Mouse (Mus musculus): ENCODE results near the gene Camkk2. TPM values are rescaled to one million over a fixed set of nuclear protein-coding genes. Genes with fewer than 3 reads are reported as not detected.

The Camkk2 gene
- polyA plus RNA-seq, 1 experiment from 2014 or later: 12.4 TPM

DNA sequence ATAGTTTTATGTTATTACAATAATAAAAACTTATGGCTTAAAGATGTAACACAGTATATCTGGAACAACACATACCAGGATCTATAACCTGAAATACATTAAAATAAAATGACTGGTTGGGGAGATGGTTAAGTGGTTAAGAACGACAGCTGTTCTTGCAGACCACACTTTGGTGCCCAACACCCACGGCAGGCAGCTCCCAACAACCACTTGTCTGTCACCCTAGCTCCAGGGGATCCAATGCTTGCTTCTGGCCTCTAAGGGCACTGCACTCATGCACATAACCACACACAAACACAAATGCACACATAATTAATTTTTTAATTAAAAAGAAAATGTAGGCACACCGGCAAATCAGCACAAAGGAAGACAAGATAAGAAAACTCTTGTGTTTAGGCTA, 33.5 kb upstream of the Camkk2 start:
- 66% methylated on average over 3 of the region's 3 CpGs for WGBS
- no peak overlapping the region for H3K27ac ChIP-seq (replicated peaks in 1 of 2; ENCODE audit: control insufficient read depth in 1 of 2, insufficient read depth in 1 of 2, low read depth in 2 of 2, low read length in 2 of 2)
- no peaks in the 10 kb centered on the region for H3K9me3 ChIP-seq (ENCODE audit: control insufficient read depth, low read length)
- H3K9ac ChIP-seq (ENCODE audit: low read length): no peak overlapping the region
- H3K36me3 ChIP-seq (ENCODE audit: control insufficient read depth, insufficient read depth, low read length): peaks cover 96% of the 10 kb centered on the region
- H3K27me3 ChIP-seq (ENCODE audit: control insufficient read depth, insufficient read depth, low read length): no peaks in the 10 kb centered on the region
- no peak for ATAC-seq (ENCODE audit: insufficient number of reproducible peaks, insufficient read depth, low FRiP score, low read depth)
- H3K4me2 ChIP-seq (ENCODE audit: low read length): no peak overlapping the region
- no peak overlapping the region for H3K4me3 ChIP-seq (ENCODE audit: control insufficient read depth in 1 of 2, insufficient read depth in 1 of 2, low read depth in 1 of 2, low read length in 2 of 2)
- H3K4me1 ChIP-seq (ENCODE audit: control insufficient read depth in 2 of 2, insufficient read depth in 2 of 2, low read length in 2 of 2): no peaks in the 10 kb centered on the region

DNA sequence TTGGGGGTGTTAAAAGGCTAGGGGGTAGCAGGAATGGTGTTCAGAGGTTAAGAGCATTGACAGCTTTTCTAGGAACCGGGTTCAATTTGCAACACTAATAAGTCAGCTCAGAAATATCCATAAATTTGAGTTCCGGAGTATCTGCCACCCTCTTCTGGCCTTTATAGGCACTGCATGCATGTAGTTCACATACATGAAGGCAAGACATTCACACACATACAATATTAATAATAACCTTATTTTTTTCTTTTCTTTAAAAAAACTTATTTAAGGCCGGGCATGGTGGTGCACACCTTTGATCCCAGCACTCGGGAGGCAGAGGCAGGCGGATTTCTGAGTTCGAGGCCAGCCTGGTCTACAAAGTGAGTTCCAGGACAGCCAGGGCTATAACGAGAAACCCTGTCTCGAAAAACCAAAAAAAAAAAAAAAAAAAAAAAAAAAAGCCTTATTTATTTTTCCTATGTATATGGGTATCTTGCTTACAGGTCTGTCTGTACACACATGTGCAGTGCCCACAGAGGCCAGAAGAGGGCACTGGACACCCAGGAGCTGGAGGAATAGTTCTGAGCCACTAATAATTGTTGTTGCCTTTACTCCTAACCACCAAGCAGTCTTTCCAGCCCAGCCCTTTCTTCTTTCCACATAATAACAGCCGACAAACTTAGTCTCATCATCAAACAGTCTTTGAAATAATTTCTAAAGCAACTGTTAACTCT, 32.3 kb upstream of the Camkk2 start:
- WGBS: over 99% methylated on average over 9 of the region's 9 CpGs
- Histone ChIP-seq H3K27me3 (ENCODE audit: control insufficient read depth, insufficient read depth, low read length) (no peaks in the 10 kb centered on the region), H3K4me2 (ENCODE audit: low read length) (no peak overlapping the region), H3K4me3 (ENCODE audit: control insufficient read depth in 1 of 2, insufficient read depth in 1 of 2, low read depth in 1 of 2, low read length in 2 of 2) (no peak overlapping the region), H3K4me1 (ENCODE audit: control insufficient read depth in 2 of 2, insufficient read depth in 2 of 2, low read length in 2 of 2) (no peaks in the 10 kb centered on the region), H3K9ac (ENCODE audit: low read length) (no peak overlapping the region), H3K27ac (replicated peaks in 1 of 2; ENCODE audit: control insufficient read depth in 1 of 2, insufficient read depth in 1 of 2, low read depth in 2 of 2, low read length in 2 of 2) (no peak overlapping the region), H3K9me3 (ENCODE audit: control insufficient read depth, low read length) (no peaks in the 10 kb centered on the region), H3K36me3 (ENCODE audit: control insufficient read depth, insufficient read depth, low read length) (peaks cover 96% of the 10 kb centered on the region)
- no peak for ATAC-seq (ENCODE audit: insufficient number of reproducible peaks, insufficient read depth, low FRiP score, low read depth)

DNA sequence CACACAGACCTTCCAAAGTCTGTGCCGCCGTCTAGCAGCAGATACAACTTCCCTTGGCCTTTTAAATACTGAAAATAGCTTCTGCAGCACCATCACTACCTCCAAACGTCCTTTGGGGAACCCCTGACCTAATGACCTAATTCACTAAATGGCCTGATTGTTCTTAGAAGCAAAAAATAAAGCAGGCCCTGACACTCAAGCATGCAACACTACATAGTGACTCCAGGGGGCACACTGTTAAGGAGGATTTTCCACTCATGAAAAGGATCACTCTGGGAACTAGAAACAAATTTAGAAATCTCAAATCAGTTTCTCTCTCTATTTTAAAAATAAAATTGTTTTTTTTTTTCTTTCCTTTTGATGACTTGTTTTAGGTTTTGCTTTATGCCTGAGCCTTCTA, 26.3 kb upstream of the Camkk2 start:
- Histone ChIP-seq H3K4me1 (ENCODE audit: control insufficient read depth in 2 of 2, insufficient read depth in 2 of 2, low read length in 2 of 2) (peaks cover 6 to 30% of the 10 kb centered on the region in 2 experiments), H3K27me3 (ENCODE audit: control insufficient read depth, insufficient read depth, low read length) (no peaks in the 10 kb centered on the region), H3K27ac (replicated peaks in 1 of 2; ENCODE audit: control insufficient read depth in 1 of 2, insufficient read depth in 1 of 2, low read depth in 2 of 2, low read length in 2 of 2) (no peak overlapping the region), H3K9me3 (ENCODE audit: control insufficient read depth, low read length) (no peaks in the 10 kb centered on the region), H3K9ac (ENCODE audit: low read length) (no peak overlapping the region), H3K4me2 (ENCODE audit: low read length) (no peak overlapping the region), H3K36me3 (ENCODE audit: control insufficient read depth, insufficient read depth, low read length) (peaks cover 97% of the 10 kb centered on the region), H3K4me3 (ENCODE audit: control insufficient read depth in 1 of 2, insufficient read depth in 1 of 2, low read depth in 1 of 2, low read length in 2 of 2) (no peak overlapping the region)
- 61% methylated on average over 3 of the region's 3 CpGs for WGBS
- no peak for ATAC-seq (ENCODE audit: insufficient number of reproducible peaks, insufficient read depth, low FRiP score, low read depth)

DNA sequence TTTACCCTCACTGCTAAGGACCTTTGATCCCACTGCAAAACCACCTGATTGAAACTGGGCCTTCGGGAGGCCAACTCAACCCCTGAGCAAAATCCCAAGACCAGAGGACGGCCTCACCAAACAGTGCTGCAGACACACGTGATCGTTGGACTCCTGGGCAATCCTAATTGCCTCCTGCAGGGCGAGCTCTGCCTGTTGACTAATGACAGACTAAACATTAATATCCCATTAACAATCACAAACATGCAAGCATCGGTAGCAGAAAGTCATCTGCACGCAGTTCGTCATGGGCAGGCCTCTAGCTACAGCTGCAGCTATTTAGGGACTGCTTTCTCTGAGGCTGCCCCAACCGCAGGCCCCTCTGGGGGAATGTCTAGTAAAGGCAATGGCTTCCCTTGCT, 23.5 kb upstream of the Camkk2 start:
- peak overlapping the region; percentile 71 to 73 for H3K27ac ChIP-seq (replicated peaks in 1 of 2; ENCODE audit: control insufficient read depth in 1 of 2, insufficient read depth in 1 of 2, low read depth in 2 of 2, low read length in 2 of 2)
- no peaks in the 10 kb centered on the region for H3K9me3 ChIP-seq (ENCODE audit: control insufficient read depth, low read length)
- H3K9ac ChIP-seq (ENCODE audit: low read length): no peak overlapping the region
- H3K4me1 ChIP-seq (ENCODE audit: control insufficient read depth in 2 of 2, insufficient read depth in 2 of 2, low read length in 2 of 2): peaks cover 22 to 55% of the 10 kb centered on the region in 2 experiments
- WGBS: 54% methylated on average over 9 of the region's 9 CpGs
- ATAC-seq (ENCODE audit: insufficient number of reproducible peaks, insufficient read depth, low FRiP score, low read depth): no peak
- H3K27me3 ChIP-seq (ENCODE audit: control insufficient read depth, insufficient read depth, low read length): no peaks in the 10 kb centered on the region
- peaks cover 97% of the 10 kb centered on the region for H3K36me3 ChIP-seq (ENCODE audit: control insufficient read depth, insufficient read depth, low read length)
- no peak overlapping the region for H3K4me3 ChIP-seq (ENCODE audit: control insufficient read depth in 1 of 2, insufficient read depth in 1 of 2, low read depth in 1 of 2, low read length in 2 of 2)
- no peak overlapping the region for H3K4me2 ChIP-seq (ENCODE audit: low read length)

DNA sequence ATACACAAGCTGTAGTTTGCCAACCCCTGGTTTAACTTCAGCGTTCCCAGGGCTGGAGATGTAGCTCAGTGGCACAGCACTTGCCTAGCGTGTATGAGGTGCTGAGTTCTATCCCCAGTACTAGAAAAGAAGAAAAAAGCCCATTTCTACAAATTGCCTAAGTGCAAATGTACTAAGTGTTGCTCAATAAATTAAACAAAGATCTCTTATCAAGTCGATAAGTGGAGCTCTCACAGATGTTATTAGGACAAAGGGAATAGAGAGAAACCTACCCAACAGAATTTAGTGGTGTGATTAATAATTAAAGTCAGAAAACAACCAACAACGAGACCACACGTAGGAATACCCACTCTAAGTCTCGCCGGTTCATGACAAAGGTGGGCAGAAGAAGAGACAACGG, 22.5 kb upstream of the Camkk2 start:
- Histone ChIP-seq H3K4me1 (ENCODE audit: control insufficient read depth in 2 of 2, insufficient read depth in 2 of 2, low read length in 2 of 2) (peaks cover 22 to 55% of the 10 kb centered on the region in 2 experiments), H3K27me3 (ENCODE audit: control insufficient read depth, insufficient read depth, low read length) (no peaks in the 10 kb centered on the region), H3K4me3 (ENCODE audit: control insufficient read depth in 1 of 2, insufficient read depth in 1 of 2, low read depth in 1 of 2, low read length in 2 of 2) (no peak overlapping the region), H3K9ac (ENCODE audit: low read length) (no peak overlapping the region), H3K27ac (replicated peaks in 1 of 2; ENCODE audit: control insufficient read depth in 1 of 2, insufficient read depth in 1 of 2, low read depth in 2 of 2, low read length in 2 of 2) (peak overlapping the region in 1 of 2 experiments; percentile 73; a peak in 2 of 4 replicates), H3K4me2 (ENCODE audit: low read length) (no peak overlapping the region), H3K9me3 (ENCODE audit: control insufficient read depth, low read length) (no peaks in the 10 kb centered on the region), H3K36me3 (ENCODE audit: control insufficient read depth, insufficient read depth, low read length) (peaks cover 95% of the 10 kb centered on the region)
- ATAC-seq (ENCODE audit: insufficient number of reproducible peaks, insufficient read depth, low FRiP score, low read depth): no peak
- 93% methylated on average over 8 of the region's 8 CpGs for WGBS

DNA sequence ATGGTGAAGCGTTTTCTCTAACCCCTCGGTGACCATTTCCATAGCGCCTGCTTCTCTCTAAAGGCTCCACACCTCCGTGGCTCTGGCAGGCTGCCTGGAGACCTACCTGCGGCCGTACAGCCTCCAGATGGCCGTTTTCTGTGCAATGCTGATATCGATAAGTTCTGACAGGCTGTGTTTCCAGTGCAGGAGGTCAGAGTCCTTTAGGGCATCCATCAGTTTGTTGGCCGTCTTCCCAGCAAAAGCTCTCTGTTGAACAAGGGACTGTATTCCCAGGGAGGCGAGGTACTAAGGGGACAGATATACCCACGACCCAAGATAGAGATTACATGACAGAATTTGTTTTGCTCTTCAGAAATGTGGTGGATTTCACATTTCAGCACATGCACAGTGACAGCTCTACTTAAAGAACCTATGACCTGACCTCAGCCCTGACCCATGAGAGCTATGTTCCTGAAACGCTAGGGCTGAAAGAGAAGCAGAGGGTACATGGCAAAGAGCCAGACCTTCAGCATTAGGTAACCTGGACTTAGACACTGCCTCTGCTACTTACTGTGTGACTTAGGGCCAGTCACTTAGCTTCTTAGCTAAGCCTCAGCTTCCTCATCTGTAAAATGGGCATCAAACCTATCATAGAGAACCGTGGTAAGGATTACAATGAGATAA, 21.3 kb upstream of the Camkk2 start:
- H3K4me3 ChIP-seq (ENCODE audit: control insufficient read depth in 1 of 2, insufficient read depth in 1 of 2, low read depth in 1 of 2, low read length in 2 of 2): no peak overlapping the region
- H3K9ac ChIP-seq (ENCODE audit: low read length): no peak overlapping the region
- no peaks in the 10 kb centered on the region for H3K9me3 ChIP-seq (ENCODE audit: control insufficient read depth, low read length)
- peak; percentile 67; the same call in 1 of the 2 replicates for ATAC-seq (ENCODE audit: insufficient number of reproducible peaks, insufficient read depth, low FRiP score, low read depth)
- peak overlapping the region; percentile 57 to 67 for H3K27ac ChIP-seq (replicated peaks in 1 of 2; ENCODE audit: control insufficient read depth in 1 of 2, insufficient read depth in 1 of 2, low read depth in 2 of 2, low read length in 2 of 2)
- no peak overlapping the region for H3K4me2 ChIP-seq (ENCODE audit: low read length)
- peaks cover 22 to 55% of the 10 kb centered on the region in 2 experiments for H3K4me1 ChIP-seq (ENCODE audit: control insufficient read depth in 2 of 2, insufficient read depth in 2 of 2, low read length in 2 of 2)
- 40% methylated on average over 13 of the region's 13 CpGs for WGBS
- H3K27me3 ChIP-seq (ENCODE audit: control insufficient read depth, insufficient read depth, low read length): no peaks in the 10 kb centered on the region
- H3K36me3 ChIP-seq (ENCODE audit: control insufficient read depth, insufficient read depth, low read length): peaks cover 95% of the 10 kb centered on the region

DNA sequence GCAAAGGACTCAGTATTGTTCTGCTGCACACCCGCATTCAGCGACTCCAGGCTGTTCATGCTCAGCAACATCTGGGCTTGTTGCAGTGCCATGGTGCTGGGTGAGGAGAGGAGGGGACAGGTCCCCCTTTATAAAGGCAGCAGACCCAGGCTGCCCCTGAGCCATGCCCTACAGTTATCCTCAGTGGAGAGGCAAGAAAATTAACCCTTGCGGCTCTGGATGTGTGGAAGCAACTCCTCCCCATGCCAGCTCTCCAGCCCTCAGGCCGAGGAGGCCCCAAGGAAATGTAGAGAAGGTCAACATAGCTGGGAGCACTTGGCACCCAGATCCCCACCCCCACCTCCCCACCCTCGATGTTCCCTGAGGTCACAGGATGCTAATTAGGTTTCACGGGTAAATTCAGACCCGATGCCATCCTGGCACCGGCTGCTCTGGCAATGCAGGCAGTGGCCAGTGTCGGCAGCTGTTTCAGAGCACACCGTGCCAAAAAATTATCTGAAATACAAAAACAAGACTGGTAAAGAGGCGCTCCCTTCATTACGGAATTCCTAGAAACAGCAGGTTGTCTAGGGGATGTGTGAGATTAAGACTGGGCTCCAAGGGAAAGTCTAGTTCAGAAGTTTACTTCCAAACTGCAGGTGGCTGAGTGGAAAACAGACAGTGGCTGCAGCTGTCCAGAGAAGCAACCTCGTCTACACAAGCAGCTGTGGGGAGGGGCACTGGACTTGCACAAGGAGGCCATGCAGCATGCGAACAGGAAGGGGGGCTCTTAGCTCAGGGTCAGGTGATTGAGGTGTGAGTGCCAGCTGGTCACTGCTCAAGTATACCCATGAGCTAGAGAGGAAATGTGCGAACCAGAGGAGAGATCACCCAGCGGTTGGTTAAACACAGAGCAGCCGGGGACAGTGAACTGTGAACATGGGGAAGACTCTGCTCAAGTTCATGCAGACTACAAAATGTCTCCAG, 20.5 kb upstream of the Camkk2 start:
- no peak overlapping the region for H3K9ac ChIP-seq (ENCODE audit: low read length)
- H3K27ac ChIP-seq (replicated peaks in 1 of 2; ENCODE audit: control insufficient read depth in 1 of 2, insufficient read depth in 1 of 2, low read depth in 2 of 2, low read length in 2 of 2): peak overlapping the region; percentile 57 to 67
- H3K36me3 ChIP-seq (ENCODE audit: control insufficient read depth, insufficient read depth, low read length): peaks cover 95% of the 10 kb centered on the region
- H3K4me2 ChIP-seq (ENCODE audit: low read length): no peak overlapping the region
- no peaks in the 10 kb centered on the region for H3K27me3 ChIP-seq (ENCODE audit: control insufficient read depth, insufficient read depth, low read length)
- 76% methylated on average over 17 of the region's 17 CpGs for WGBS
- peaks cover 22 to 55% of the 10 kb centered on the region in 2 experiments for H3K4me1 ChIP-seq (ENCODE audit: control insufficient read depth in 2 of 2, insufficient read depth in 2 of 2, low read length in 2 of 2)
- no peaks in the 10 kb centered on the region for H3K9me3 ChIP-seq (ENCODE audit: control insufficient read depth, low read length)
- H3K4me3 ChIP-seq (ENCODE audit: control insufficient read depth in 1 of 2, insufficient read depth in 1 of 2, low read depth in 1 of 2, low read length in 2 of 2): no peak overlapping the region
- no peak for ATAC-seq (ENCODE audit: insufficient number of reproducible peaks, insufficient read depth, low FRiP score, low read depth)

Data from heart, embryonic 14.5 days (tissue).